ENCODE assay signal across 9 mouse cellular contexts in genomic region chr5:101558279-101558987, GRCm38 (mm10).
DNase-seq lines count a peak whose midpoint lies in the region; ATAC-seq and TF ChIP-seq lines count a peak whose summit lies in the region.
"Had no signal": no experiment of that assay in that cellular context is flagged by ENCODE, and none has a peak within 500 bp of the region (broad histone marks: within the 10 kb centered on the region; RNA-seq: fewer than 3 reads in every experiment).

No protein-coding gene starts in this region.

- no peaks in the 10 kb centered on the region for H3K4me1 ChIP-seq in hindbrain, postnatal 0 days (ENCODE audit: insufficient read depth, low read length)
- H3K4me1 ChIP-seq in hindbrain, embryonic 11.5 days (replicated peaks; ENCODE audit: control insufficient read depth, insufficient read depth, low read length), result no peaks in the 10 kb centered on the region
- H3K4me1 ChIP-seq: neural tube, embryonic 12.5 days had no signal

- no peak for TF ChIP-seq CTCF in hindbrain, postnatal 0 days (IDR thresholded peaks at IDR 0.05; ENCODE audit: low read depth)

- H3K4me2 ChIP-seq in hindbrain, postnatal 0 days (ENCODE audit: low read depth, low read length), result no peak overlapping the region
- no peak overlapping the region for H3K4me2 ChIP-seq in hindbrain, embryonic 11.5 days (replicated peaks; ENCODE audit: low read depth, low read length)
- H3K4me2 ChIP-seq: limb, embryonic 15.5 days; neural tube, embryonic 12.5 days had no signal

- no peak overlapping the region for H3K27ac ChIP-seq in hindbrain, postnatal 0 days
- H3K27ac ChIP-seq in hindbrain, embryonic 11.5 days (ENCODE audit: low read depth, low read length), result no peak overlapping the region
- H3K27ac ChIP-seq: limb, embryonic 15.5 days; neural tube, embryonic 12.5 days had no signal

- no peak overlapping the region for H3K9ac ChIP-seq in hindbrain, postnatal 0 days (replicated peaks; ENCODE audit: low read length)
- H3K9ac ChIP-seq in hindbrain, embryonic 11.5 days (ENCODE audit: low read depth, low read length), result no peak overlapping the region
- H3K9ac ChIP-seq: limb, embryonic 15.5 days; neural tube, embryonic 12.5 days had no signal

- ATAC-seq in hindbrain, postnatal 0 days, result peak; percentile 64; the same call in 1 of the 2 replicates
- ATAC-seq in hindbrain, embryonic 11.5 days (ENCODE audit: low FRiP score), result no peak

- H3K27me3 ChIP-seq in hindbrain, postnatal 0 days (ENCODE audit: insufficient read depth, low read length), result peaks cover 3% of the 10 kb centered on the region; the same call in 1 of the 2 replicates
- H3K27me3 ChIP-seq in hindbrain, embryonic 11.5 days (ENCODE audit: control insufficient read depth, insufficient read depth, low read length), result no peaks in the 10 kb centered on the region
- H3K27me3 ChIP-seq: limb, embryonic 15.5 days had no signal

- no peaks in the 10 kb centered on the region for H3K36me3 ChIP-seq in hindbrain, postnatal 0 days (ENCODE audit: insufficient read depth, low read length)
- H3K36me3 ChIP-seq in hindbrain, embryonic 11.5 days (ENCODE audit: control insufficient read depth, insufficient read depth, low read length), result no peaks in the 10 kb centered on the region
- H3K36me3 ChIP-seq: limb, embryonic 15.5 days; neural tube, embryonic 12.5 days had no signal

- no peak overlapping the region for H3K4me3 ChIP-seq in hindbrain, postnatal 0 days (ENCODE audit: low read length)
- H3K4me3 ChIP-seq in hindbrain, embryonic 11.5 days (ENCODE audit: low read depth, low read length), result no peak overlapping the region
- H3K4me3 ChIP-seq: limb, embryonic 15.5 days; neural tube, embryonic 12.5 days had no signal

- 47% methylated on average over 13 of the region's 13 CpGs for WGBS in hindbrain, postnatal 0 days
- WGBS in hindbrain, embryonic 11.5 days, result 86% methylated on average over 13 of the region's 13 CpGs

- no peaks in the 10 kb centered on the region for H3K9me3 ChIP-seq in hindbrain, postnatal 0 days (ENCODE audit: low read length)
- no peaks in the 10 kb centered on the region for H3K9me3 ChIP-seq in hindbrain, embryonic 11.5 days (ENCODE audit: control insufficient read depth, low read length)
- H3K9me3 ChIP-seq: limb, embryonic 15.5 days; neural tube, embryonic 12.5 days had no signal

- DNase-seq in hindbrain, postnatal 0 days (ENCODE audit: low spot score), result peak; percentile 71
- no peak for DNase-seq in hindbrain, embryonic 11.5 days (ENCODE audit: low spot score)
- peak; percentile 19 for DNase-seq in right cerebral cortex, postnatal 4 days
- DNase-seq in right cerebral cortex, adult 2 months (ENCODE audit: low spot score in 2 of 2), result no peak
- peak; percentile 72 to 80 for DNase-seq in kidney, postnatal 25 days
- DNase-seq in Muller cell, postnatal 12 days (ENCODE audit: inconsistent ontology term), result no peak
- DNase-seq in spleen, postnatal 14 days (ENCODE audit: low spot score in 2 of 2), result no peak

Comparison
In these comparisons a context has a peak if more than half of its experiments do, and no peak if none do; other contexts are left out.
1. DNase-seq: peak in hindbrain, postnatal 0 days (single experiment), right cerebral cortex, postnatal 4 days (single experiment) and kidney, postnatal 25 days (2 of 2); none in hindbrain, embryonic 11.5 days (single experiment), right cerebral cortex, adult 2 months (0 of 2), Muller cell, postnatal 12 days (single experiment) and spleen, postnatal 14 days (0 of 2).